Mouse (Mus musculus) bone marrow, adult 2 months (tissue): ENCODE measurements around the gene Epha8.

ENCODE experiments used
- CTCF ChIP-seq: fragments of 200-500 bp; IDR thresholded peaks from 2 replicates; pipeline ENCODE4 v1.5.1; 2011; ENCODE audit warnings: low read length, control low read depth; ENCODE audit not compliant: control insufficient read depth, insufficient read depth
- POLR2A ChIP-seq: fragments of 200-500 bp; IDR thresholded peaks from 2 replicates; pipeline ENCODE4 v1.6.1; 2011; ENCODE audit warnings: low read depth, mild to moderate bottlenecking, control low read depth, low read length, borderline replicate concordance; ENCODE audit not compliant: control insufficient read depth

- TF ChIP-seq CTCF (no peak), POLR2A (no peak)
Measured at GRCm38 (mm10) chr4:136937344-136937743, 19.3 kb downstream of the Epha8 start.
